Mouse (Mus musculus) kidney, adult 2 months (tissue): ENCODE results near the gene Pmepa1.

Source experiments
- CTCF ChIP-seq: fragments of 200-500 bp; conservative IDR thresholded peaks from 2 replicates; pipeline ENCODE4 v1.5.1; 2011; ENCODE audit warnings: low read depth, mild to moderate bottlenecking, control low read depth, low read length, moderate library complexity, mixed read lengths; ENCODE audit not compliant: insufficient read depth, insufficient read length
- POLR2A ChIP-seq: fragments of 200-500 bp; IDR thresholded peaks from one replicate; pipeline ENCODE4 v1.6.1; 2011; ENCODE audit warnings: low read depth, low read length, control low read depth

DNA sequence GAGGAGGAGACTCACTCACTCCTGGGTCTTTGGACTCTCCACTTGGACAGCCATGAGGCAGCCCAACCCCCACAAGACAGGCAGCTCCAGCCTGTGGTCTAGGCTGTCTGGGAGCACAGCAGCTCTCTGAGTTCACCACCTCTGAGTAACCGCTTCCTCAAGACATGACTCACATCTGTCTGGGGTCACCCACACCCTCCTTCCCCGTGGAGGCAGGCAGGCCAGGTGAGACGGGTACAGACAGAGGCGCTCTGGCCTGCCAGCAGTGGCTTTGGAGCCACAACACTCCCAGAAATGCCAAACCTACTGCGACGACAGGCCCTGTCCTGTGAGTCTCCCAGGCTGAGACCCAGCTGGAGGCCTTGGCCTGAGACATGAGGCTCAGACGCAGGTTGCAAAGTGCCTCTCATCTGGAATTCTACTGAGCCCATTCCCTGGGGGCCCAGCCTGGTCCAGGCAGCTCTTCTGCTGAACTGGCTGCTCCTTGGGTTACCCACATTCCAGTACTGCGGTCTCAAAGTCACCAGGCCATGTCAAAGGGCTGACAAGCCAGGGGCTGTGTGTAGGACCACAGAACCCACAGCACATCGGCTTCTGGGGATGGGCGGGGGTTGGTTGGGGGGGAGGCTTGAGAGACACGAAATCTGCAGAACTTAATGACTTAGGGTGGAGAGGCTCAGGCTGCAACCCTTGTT, 12.6 kb downstream of the Pmepa1 start:
- no peak for TF ChIP-seq CTCF
- TF ChIP-seq POLR2A, result no peak
